Mouse (Mus musculus): ENCODE results near the gene Iqschfp.

DNA sequence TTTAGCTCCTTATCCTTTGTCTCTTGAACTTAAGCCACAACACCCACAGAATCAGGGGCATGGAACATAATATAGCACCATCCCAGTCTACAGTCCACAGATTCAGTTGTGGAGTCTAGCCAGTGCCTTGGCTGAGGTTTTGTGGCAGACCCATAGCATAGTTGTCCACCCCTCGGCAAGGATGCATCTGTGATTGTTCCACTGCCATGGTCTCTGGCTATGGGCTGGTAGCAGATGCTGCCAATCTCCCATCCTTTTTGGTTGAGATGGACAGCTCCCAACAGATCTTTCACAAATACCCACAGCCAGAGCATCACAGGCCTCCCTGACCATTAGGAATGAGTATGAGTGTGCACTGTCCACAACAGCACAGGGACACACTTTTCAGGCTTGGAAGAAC, 5.9 kb upstream of the Iqschfp start:
- TF ChIP-seq CTCF (IDR thresholded peaks at IDR 0.05; ENCODE audit: borderline replicate concordance, insufficient read depth, low read depth, low read length) (no peak), POLR2A (IDR thresholded peaks at IDR 0.05; ENCODE audit: borderline replicate concordance, insufficient read depth, low read length) (no peak)
